Mouse (Mus musculus): Measurements from ENCODE around the gene Jag2. TPM values are rescaled to one million over a fixed set of nuclear protein-coding genes. Genes with fewer than 3 reads are reported as not detected.

Gene Jag2
- polyA plus RNA-seq, 1 experiment from 2014 or later, result 4.7 TPM

GRCm38 (mm10) chr12:112858581-112859336 lies 70.8 kb downstream of the Jag2 start:
- H3K4me1 ChIP-seq (ENCODE audit: control insufficient read depth in 2 of 2, insufficient read depth in 2 of 2, low read length in 2 of 2), result peaks cover 0 to 4% of the 10 kb centered on the region in 2 experiments; a peak in 1 of 4 replicates
- ATAC-seq (ENCODE audit: insufficient number of reproducible peaks, insufficient read depth, low FRiP score, low read depth), result no peak
- H3K27me3 ChIP-seq (ENCODE audit: control insufficient read depth, insufficient read depth, low read length), result no peaks in the 10 kb centered on the region
- H3K4me3 ChIP-seq (ENCODE audit: control insufficient read depth in 1 of 2, insufficient read depth in 1 of 2, low read depth in 1 of 2, low read length in 2 of 2), result no peak overlapping the region
- 88% methylated on average over 9 of the region's 9 CpGs for WGBS
- H3K9ac ChIP-seq (ENCODE audit: low read length), result no peak overlapping the region
- H3K36me3 ChIP-seq (ENCODE audit: control insufficient read depth, insufficient read depth, low read length), result no peaks in the 10 kb centered on the region
- H3K4me2 ChIP-seq (ENCODE audit: low read length), result no peak overlapping the region
- no peaks in the 10 kb centered on the region for H3K9me3 ChIP-seq (ENCODE audit: control insufficient read depth, low read length)
- H3K27ac ChIP-seq (replicated peaks in 1 of 2; ENCODE audit: control insufficient read depth in 1 of 2, insufficient read depth in 1 of 2, low read depth in 2 of 2, low read length in 2 of 2), result no peak overlapping the region

Small RNAs within 50 kb of the gene (microRNA-seq; reads per million reads assigned to microRNA genes)
- gene Mir6941, result not detected

Other genes starting within 250 kb of the Jag2 start
- 5.0 and 6.1 TPM in 2 replicates for gene Cep170b, start 209.3 kb downstream of the Jag2 start, polyA plus RNA-seq (2014; fragmentation: Nextera tagmentation; extraction: Ambion mirVana)
- gene Pld4, start 169.1 kb downstream of the Jag2 start, polyA plus RNA-seq (2014; fragmentation: Nextera tagmentation; extraction: Ambion mirVana), result 6.0 and 6.8 TPM in 2 replicates
- gene Ahnak2, start 127.1 kb downstream of the Jag2 start, polyA plus RNA-seq (2014; fragmentation: Nextera tagmentation; extraction: Ambion mirVana), result 1.9 and 3.1 TPM in 2 replicates
- gene Clba1, start 120.8 kb downstream of the Jag2 start, polyA plus RNA-seq (2014; fragmentation: Nextera tagmentation; extraction: Ambion mirVana), result 7.1 and 7.9 TPM in 2 replicates
- 40.4 and 42.0 TPM in 2 replicates for gene Cdca4, start 100.4 kb downstream of the Jag2 start, polyA plus RNA-seq (2014; fragmentation: Nextera tagmentation; extraction: Ambion mirVana)
- 0.08 and 0.15 TPM in 2 replicates for gene Gpr132, start 61.5 kb downstream of the Jag2 start, polyA plus RNA-seq (2014; fragmentation: Nextera tagmentation; extraction: Ambion mirVana)
- gene Nudt14, start 12.3 kb upstream of the Jag2 start, polyA plus RNA-seq (2014; fragmentation: Nextera tagmentation; extraction: Ambion mirVana), result 44.2 and 53.9 TPM in 2 replicates
- gene Btbd6, start 46.7 kb upstream of the Jag2 start, polyA plus RNA-seq (2014; fragmentation: Nextera tagmentation; extraction: Ambion mirVana), result 19.4 and 25.9 TPM in 2 replicates
- 40.5 and 42.5 TPM in 2 replicates for gene Brf1, start 70.9 kb upstream of the Jag2 start, polyA plus RNA-seq (2014; fragmentation: Nextera tagmentation; extraction: Ambion mirVana)
- gene Pacs2, start 84.7 kb upstream of the Jag2 start, polyA plus RNA-seq (2014; fragmentation: Nextera tagmentation; extraction: Ambion mirVana), result 7.1 and 7.6 TPM in 2 replicates
- not detected in 2 replicates for gene Tex22, start 144.7 kb upstream of the Jag2 start, polyA plus RNA-seq (2014; fragmentation: Nextera tagmentation; extraction: Ambion mirVana)
- gene Mta1, start 168.5 kb upstream of the Jag2 start, polyA plus RNA-seq (2014; fragmentation: Nextera tagmentation; extraction: Ambion mirVana), result 14.6 and 15.5 TPM in 2 replicates
- gene Crip2, start 210.5 kb upstream of the Jag2 start, polyA plus RNA-seq (2014; fragmentation: Nextera tagmentation; extraction: Ambion mirVana), result 1,706 and 1,786 TPM in 2 replicates
- 586 and 589 TPM in 2 replicates for gene Crip1, start 216.5 kb upstream of the Jag2 start, polyA plus RNA-seq (2014; fragmentation: Nextera tagmentation; extraction: Ambion mirVana)
- gene Tedc1, start 226.6 kb upstream of the Jag2 start, polyA plus RNA-seq (2014; fragmentation: Nextera tagmentation; extraction: Ambion mirVana), result 13.3 and 17.5 TPM in 2 replicates

All from heart, embryonic 14.5 days (tissue).